20 mouse cellular contexts compared by ENCODE assay signal in the genomic region with DNA sequence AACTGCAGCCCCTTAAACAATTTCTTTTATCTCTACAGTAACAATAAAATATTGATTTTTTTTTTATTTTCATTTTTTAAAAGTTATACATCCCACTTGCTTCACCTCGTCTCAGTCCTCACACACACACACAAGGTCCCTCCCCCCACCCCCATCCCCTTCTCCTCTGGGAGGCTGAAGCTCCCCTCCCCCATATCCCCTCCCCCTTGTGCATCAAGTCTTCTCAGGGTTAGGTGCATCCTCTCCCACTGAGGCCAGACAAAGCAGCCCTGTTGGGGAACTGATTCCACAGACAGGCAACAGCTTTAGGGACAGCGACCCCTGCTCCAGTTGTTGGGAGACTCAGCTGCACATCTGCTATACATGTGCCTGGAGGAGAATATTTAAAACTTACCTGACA. TPM values are rescaled to one million over a fixed set of nuclear protein-coding genes. Genes with fewer than 3 reads are reported as not detected.
"Had no signal": no experiment of that assay in that cellular context is flagged by ENCODE, and none has a peak within 500 bp of the region (broad histone marks: within the 10 kb centered on the region; RNA-seq: fewer than 3 reads in every experiment).

No protein-coding gene starts in this region.

- H3K27me3 ChIP-seq: lung, embryonic 15.5 days; megakaryocyte, embryonic 14.5 days; midbrain, embryonic 13.5 days; midbrain, embryonic 15.5 days; neural tube, embryonic 12.5 days had no signal

- H3K9me3 ChIP-seq: lung, embryonic 15.5 days; megakaryocyte, embryonic 14.5 days; midbrain, embryonic 13.5 days; midbrain, embryonic 15.5 days; neural tube, embryonic 12.5 days had no signal

- H3K9ac ChIP-seq: liver, postnatal 0 days; lung, embryonic 15.5 days; midbrain, embryonic 13.5 days; midbrain, embryonic 15.5 days; neural tube, embryonic 12.5 days had no signal

- H3K4me1 ChIP-seq: lung, embryonic 15.5 days; megakaryocyte, embryonic 14.5 days; midbrain, embryonic 13.5 days; midbrain, embryonic 15.5 days; neural tube, embryonic 12.5 days had no signal

- DNase-seq: liver, postnatal 0 days; lung, adult 2 months; lung, postnatal 14 days; lung, postnatal 36 days; right cerebral cortex, adult 18-20 months; right cerebral cortex, postnatal 25 days; right cerebral cortex, postnatal 4 days; spleen, adult 18-20 months; thymus, adult 18-20 months; thymus, postnatal 14 days; thymus, postnatal 36 days had no signal

- H3K4me3 ChIP-seq: lung, embryonic 15.5 days; megakaryocyte, embryonic 14.5 days; midbrain, embryonic 13.5 days; midbrain, embryonic 15.5 days; neural tube, embryonic 12.5 days had no signal

- H3K36me3 ChIP-seq: lung, embryonic 15.5 days; midbrain, embryonic 13.5 days; midbrain, embryonic 15.5 days; neural tube, embryonic 12.5 days had no signal

- H3K27ac ChIP-seq: lung, embryonic 15.5 days; macrophage; midbrain, embryonic 13.5 days; midbrain, embryonic 15.5 days; neural tube, embryonic 12.5 days had no signal

RNA-seq across cellular contexts. Expression of a gene that starts 48.6 kb away (rescaled TPM):
- total RNA-seq: monocyte, adult 5-6 weeks; neutrophil, adult 5-6 weeks had no signal
- polyA plus RNA-seq: liver, postnatal 0 days; macrophage; thymus, postnatal 0 days had no signal
